Mouse (Mus musculus) kidney, adult 2 months (tissue): ENCODE results near the gene Gm10322.

Experiments
- CTCF ChIP-seq: fragments of 200-500 bp; conservative IDR thresholded peaks from 2 replicates; pipeline ENCODE4 v1.5.1; 2011; ENCODE audit warnings: low read depth, mild to moderate bottlenecking, control low read depth, low read length, moderate library complexity, mixed read lengths; ENCODE audit not compliant: insufficient read depth, insufficient read length
- POLR2A ChIP-seq: fragments of 200-500 bp; IDR thresholded peaks from one replicate; pipeline ENCODE4 v1.6.1; 2011; ENCODE audit warnings: low read depth, low read length, control low read depth

- TF ChIP-seq CTCF = no peak
- TF ChIP-seq POLR2A = no peak
Observed at GRCm38 (mm10) chr10:59617776-59618175, 1.9 kb downstream of the Gm10322 start.
